Mouse (Mus musculus): Measurements from ENCODE around the gene Dnajc8. TPM values are rescaled to one million over a fixed set of nuclear protein-coding genes. Genes with fewer than 3 reads are reported as not detected.
A peak's percentile ranks its signal among the peaks of the same experiment; 100 is the strongest.

Dnajc8 gene
- 159 and 171 TPM in 2 replicates for polyA plus RNA-seq (2015; fragmentation: Nextera tagmentation; extraction: Ambion mirVana)

DNA sequence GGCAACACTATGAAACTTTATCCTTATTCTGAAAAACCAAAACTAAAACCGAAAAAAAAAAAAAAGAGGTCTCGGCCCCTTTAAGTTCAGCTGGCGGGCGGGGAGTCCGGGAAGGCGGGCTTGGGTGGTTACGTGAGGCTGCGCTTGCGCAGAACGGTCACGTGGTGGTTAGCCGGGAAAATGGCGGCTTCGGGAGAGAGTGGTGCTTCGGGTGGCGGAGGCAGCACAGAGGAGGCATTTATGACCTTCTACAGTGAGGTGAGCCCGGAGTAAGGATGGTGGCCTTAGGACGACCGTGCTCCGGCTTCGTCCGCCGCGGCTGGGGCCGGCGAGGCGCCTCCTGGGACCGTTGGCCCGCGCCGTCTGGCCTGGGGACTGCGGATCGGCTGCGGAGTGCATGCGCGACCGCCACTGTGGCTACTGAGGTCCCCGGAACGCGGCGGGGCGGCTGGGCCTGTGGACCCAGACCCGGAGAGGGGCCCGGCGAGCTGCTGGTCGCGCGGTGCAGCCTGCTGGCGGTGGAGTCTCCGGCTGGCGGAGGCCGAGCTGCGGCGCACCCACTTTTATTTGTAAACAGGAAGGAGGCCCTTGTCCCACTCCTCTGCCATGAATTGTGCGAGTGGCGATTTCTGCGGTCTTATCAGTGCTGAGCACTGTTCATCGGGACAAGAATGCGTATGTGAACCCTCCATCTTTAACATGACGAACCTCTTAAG, at the start of gene Dnajc8:
Gene Dnajc8, plus strand, starts transcription at position 145 of the 716 bp plus-strand sequence.
- peak within 1 kb of the TSS; percentile 87 for H3K4me2 ChIP-seq (ENCODE audit: low read depth, low read length)
- ATAC-seq (ENCODE audit: low read depth): peak; percentile 84
- no peaks in the 10 kb centered on the region for H3K9me3 ChIP-seq (ENCODE audit: control insufficient read depth, low read length)
- H3K4me3 ChIP-seq (ENCODE audit: low read length): peak within 1 kb of the TSS; percentile 93
- H3K27ac ChIP-seq (ENCODE audit: low read length): peak within 1 kb of the TSS; percentile 67
- H3K4me1 ChIP-seq (replicated peaks; ENCODE audit: control insufficient read depth, insufficient read depth, low read length): peaks cover 30% of the 10 kb centered on the region
- peak within 1 kb of the TSS; percentile 93 for H3K9ac ChIP-seq (ENCODE audit: low read length)
- WGBS: under 1% methylated on average over 58 of the region's 60 CpGs
- H3K27me3 ChIP-seq (ENCODE audit: control insufficient read depth, insufficient read depth, low read depth, low read length): no peaks in the 10 kb centered on the region
- peaks cover 4% of the 10 kb centered on the region; the same call in 1 of the 2 replicates for H3K36me3 ChIP-seq (ENCODE audit: control insufficient read depth, insufficient read depth, low read length)

DNA sequence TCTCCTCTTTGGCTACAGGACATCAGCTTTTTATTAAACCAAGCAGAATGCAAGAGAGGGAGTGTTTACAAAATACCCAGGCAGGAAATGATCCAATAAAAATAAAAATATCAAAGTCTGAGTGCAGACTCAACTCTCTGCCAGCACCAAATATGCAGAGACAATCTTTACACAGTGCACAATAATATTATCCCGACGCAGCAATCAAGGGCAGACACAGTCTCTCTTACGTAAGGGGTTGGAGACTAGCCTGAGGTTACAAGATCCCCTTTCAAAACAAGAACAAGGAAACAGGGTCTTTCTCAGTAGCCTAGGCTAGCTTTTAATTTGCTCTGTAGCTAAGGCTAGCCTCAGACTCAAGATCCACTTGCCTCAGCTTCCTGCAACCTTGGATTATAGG, 46.8 kb upstream of the Dnajc8 start:
- H3K4me3 ChIP-seq (ENCODE audit: low read length): no peak overlapping the region
- H3K9me3 ChIP-seq (ENCODE audit: control insufficient read depth, low read length): no peaks in the 10 kb centered on the region
- peaks cover 8% of the 10 kb centered on the region for H3K4me1 ChIP-seq (replicated peaks; ENCODE audit: control insufficient read depth, insufficient read depth, low read length)
- 0 out of 2 replicates have a peak overlapping the region, but pooled peaks have one; percentile 20 for H3K27ac ChIP-seq (ENCODE audit: low read length)
- peaks cover 3% of the 10 kb centered on the region; the same call in 1 of the 2 replicates for H3K36me3 ChIP-seq (ENCODE audit: control insufficient read depth, insufficient read depth, low read length)
- H3K4me2 ChIP-seq (ENCODE audit: low read depth, low read length): no peak overlapping the region
- ATAC-seq (ENCODE audit: low read depth): no peak
- H3K27me3 ChIP-seq (ENCODE audit: control insufficient read depth, insufficient read depth, low read depth, low read length): no peaks in the 10 kb centered on the region
- peak overlapping the region; percentile 13; the same call in 1 of the 2 replicates for H3K9ac ChIP-seq (ENCODE audit: low read length)
- WGBS: 56% methylated on average over 3 of the region's 3 CpGs

DNA sequence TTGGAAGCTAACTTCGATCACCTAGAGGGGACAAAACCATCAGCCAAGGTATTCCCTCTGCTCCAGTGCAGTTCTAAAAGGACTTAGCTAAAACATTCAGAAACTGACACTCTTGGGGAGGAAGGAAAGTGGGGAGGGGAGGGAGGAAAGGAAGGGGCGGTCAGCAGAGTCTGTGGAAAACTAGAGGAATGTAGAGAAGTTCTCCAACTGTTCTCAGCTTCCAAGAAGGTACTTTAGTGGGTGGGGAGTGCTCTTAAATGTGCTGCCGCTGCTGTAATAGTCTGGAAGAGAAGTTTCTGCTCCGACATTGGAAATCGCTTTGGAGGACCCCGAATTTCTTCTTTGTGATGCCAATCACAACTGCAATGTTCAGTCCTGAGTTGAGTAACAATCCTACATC, 46.4 kb upstream of the Dnajc8 start:
- 51% methylated on average over 6 of the region's 6 CpGs for WGBS
- peak; percentile 61; the same call in 1 of the 2 replicates for ATAC-seq (ENCODE audit: low read depth)
- no peak overlapping the region for H3K4me3 ChIP-seq (ENCODE audit: low read length)
- 0 out of 2 replicates have a peak overlapping the region, but pooled peaks have one; percentile 20 for H3K27ac ChIP-seq (ENCODE audit: low read length)
- H3K9ac ChIP-seq (ENCODE audit: low read length): no peak overlapping the region
- 0 out of 2 replicates have a peak overlapping the region, but pooled peaks have one; percentile 7 for H3K4me2 ChIP-seq (ENCODE audit: low read depth, low read length)
- no peaks in the 10 kb centered on the region for H3K9me3 ChIP-seq (ENCODE audit: control insufficient read depth, low read length)
- peaks cover 3% of the 10 kb centered on the region; the same call in 1 of the 2 replicates for H3K36me3 ChIP-seq (ENCODE audit: control insufficient read depth, insufficient read depth, low read length)
- no peaks in the 10 kb centered on the region for H3K27me3 ChIP-seq (ENCODE audit: control insufficient read depth, insufficient read depth, low read depth, low read length)
- H3K4me1 ChIP-seq (replicated peaks; ENCODE audit: control insufficient read depth, insufficient read depth, low read length): peaks cover 8% of the 10 kb centered on the region

DNA sequence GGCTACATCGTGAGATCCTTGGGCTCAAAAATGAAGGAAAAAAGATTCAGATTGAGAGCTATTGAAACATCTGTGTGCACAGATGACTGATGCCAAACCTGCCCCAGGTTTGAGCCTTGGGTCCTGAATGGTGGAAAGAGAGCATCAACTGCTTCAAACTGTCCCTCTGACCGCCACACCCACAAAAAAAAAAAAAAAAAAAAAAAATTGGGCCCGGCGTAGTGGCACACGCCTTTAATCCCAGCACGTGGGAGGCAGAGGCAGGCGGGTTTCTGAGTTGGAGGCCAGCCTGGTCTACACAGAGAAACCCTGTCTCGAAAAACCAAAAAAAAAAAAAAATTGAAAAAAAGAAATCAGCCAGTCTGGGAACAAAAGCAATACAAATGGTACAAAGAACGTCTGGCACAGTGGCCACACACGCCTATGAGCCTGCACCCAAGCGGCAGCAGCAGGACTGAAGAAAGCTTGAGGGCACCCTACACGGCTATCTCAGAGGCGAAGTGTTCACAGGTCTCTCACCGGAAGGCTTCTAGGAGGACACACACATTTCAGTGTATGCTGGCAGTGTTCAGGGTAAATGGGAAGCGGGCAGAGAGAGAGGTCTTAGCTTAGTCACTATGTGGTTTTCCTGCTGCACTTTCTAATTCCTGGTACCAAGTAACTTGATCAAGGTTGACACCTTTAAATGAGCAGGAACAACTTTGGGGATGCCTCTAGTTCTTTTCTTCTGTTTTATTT, 44.9 kb upstream of the Dnajc8 start:
- Histone ChIP-seq H3K27me3 (ENCODE audit: control insufficient read depth, insufficient read depth, low read depth, low read length) (no peaks in the 10 kb centered on the region), H3K4me3 (ENCODE audit: low read length) (no peak overlapping the region), H3K9me3 (ENCODE audit: control insufficient read depth, low read length) (no peaks in the 10 kb centered on the region), H3K36me3 (ENCODE audit: control insufficient read depth, insufficient read depth, low read length) (peaks cover 10% of the 10 kb centered on the region; the same call in 1 of the 2 replicates), H3K4me2 (ENCODE audit: low read depth, low read length) (no peak overlapping the region), H3K9ac (ENCODE audit: low read length) (no peak overlapping the region), H3K4me1 (replicated peaks; ENCODE audit: control insufficient read depth, insufficient read depth, low read length) (peaks cover 8% of the 10 kb centered on the region), H3K27ac (ENCODE audit: low read length) (no peak overlapping the region)
- ATAC-seq (ENCODE audit: low read depth): no peak
- WGBS: 90% methylated on average over 14 of the region's 15 CpGs

DNA sequence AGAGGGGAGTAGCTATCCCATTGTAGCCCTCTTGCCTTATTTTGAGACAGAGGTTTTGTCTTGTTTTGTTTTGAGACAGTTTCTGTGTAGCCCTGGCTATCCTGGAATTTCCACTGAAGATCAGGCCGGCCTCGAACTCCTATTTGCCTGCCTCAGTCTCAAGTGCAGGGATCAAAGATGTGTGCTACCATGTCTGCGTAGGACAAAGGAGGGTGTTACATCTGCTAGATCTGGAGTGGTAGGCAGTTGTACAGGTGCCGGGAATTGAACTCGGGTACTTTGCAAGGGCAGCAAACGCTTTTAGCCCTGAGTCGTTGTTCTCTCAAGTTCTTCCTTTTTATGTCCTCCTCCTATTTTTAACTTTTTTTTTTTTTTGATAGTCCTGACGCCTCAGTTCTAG, 44.3 kb upstream of the Dnajc8 start:
- no peaks in the 10 kb centered on the region for H3K9me3 ChIP-seq (ENCODE audit: control insufficient read depth, low read length)
- peaks cover 8% of the 10 kb centered on the region for H3K4me1 ChIP-seq (replicated peaks; ENCODE audit: control insufficient read depth, insufficient read depth, low read length)
- no peak overlapping the region for H3K9ac ChIP-seq (ENCODE audit: low read length)
- no peak for ATAC-seq (ENCODE audit: low read depth)
- H3K4me2 ChIP-seq (ENCODE audit: low read depth, low read length): no peak overlapping the region
- 88% methylated on average over 8 of the region's 8 CpGs for WGBS
- H3K36me3 ChIP-seq (ENCODE audit: control insufficient read depth, insufficient read depth, low read length): peaks cover 12% of the 10 kb centered on the region; the same call in 1 of the 2 replicates
- no peaks in the 10 kb centered on the region for H3K27me3 ChIP-seq (ENCODE audit: control insufficient read depth, insufficient read depth, low read depth, low read length)
- no peak overlapping the region for H3K27ac ChIP-seq (ENCODE audit: low read length)
- H3K4me3 ChIP-seq (ENCODE audit: low read length): no peak overlapping the region

DNA sequence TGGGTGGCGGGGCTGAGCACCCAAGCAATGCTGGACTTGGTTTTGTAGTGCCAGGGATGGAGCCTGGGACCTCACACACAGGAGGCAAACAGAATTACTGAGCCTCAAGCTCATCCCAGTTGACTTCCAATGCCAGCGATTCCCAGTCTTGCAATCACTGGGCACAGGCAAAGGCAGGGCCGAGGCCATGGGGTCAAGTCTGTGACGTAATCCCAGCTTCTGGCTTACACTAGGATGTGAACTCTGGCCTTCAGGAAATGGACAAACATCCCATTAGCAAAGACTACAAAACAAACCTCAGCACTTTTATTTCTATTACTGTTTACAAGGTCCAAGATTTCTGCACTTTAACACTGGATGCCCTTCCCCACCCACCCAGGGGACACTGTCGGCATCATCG, 43.6 kb upstream of the Dnajc8 start:
- H3K4me3 ChIP-seq (ENCODE audit: low read length): no peak overlapping the region
- H3K36me3 ChIP-seq (ENCODE audit: control insufficient read depth, insufficient read depth, low read length): peaks cover 15% of the 10 kb centered on the region
- no peak overlapping the region for H3K4me2 ChIP-seq (ENCODE audit: low read depth, low read length)
- no peaks in the 10 kb centered on the region for H3K9me3 ChIP-seq (ENCODE audit: control insufficient read depth, low read length)
- no peak; the same call in 1 of the 2 replicates for ATAC-seq (ENCODE audit: low read depth)
- no peaks in the 10 kb centered on the region for H3K27me3 ChIP-seq (ENCODE audit: control insufficient read depth, insufficient read depth, low read depth, low read length)
- 78% methylated on average over 6 of the region's 6 CpGs for WGBS
- peaks cover 8% of the 10 kb centered on the region for H3K4me1 ChIP-seq (replicated peaks; ENCODE audit: control insufficient read depth, insufficient read depth, low read length)
- no peak overlapping the region for H3K9ac ChIP-seq (ENCODE audit: low read length)
- H3K27ac ChIP-seq (ENCODE audit: low read length): no peak overlapping the region

DNA sequence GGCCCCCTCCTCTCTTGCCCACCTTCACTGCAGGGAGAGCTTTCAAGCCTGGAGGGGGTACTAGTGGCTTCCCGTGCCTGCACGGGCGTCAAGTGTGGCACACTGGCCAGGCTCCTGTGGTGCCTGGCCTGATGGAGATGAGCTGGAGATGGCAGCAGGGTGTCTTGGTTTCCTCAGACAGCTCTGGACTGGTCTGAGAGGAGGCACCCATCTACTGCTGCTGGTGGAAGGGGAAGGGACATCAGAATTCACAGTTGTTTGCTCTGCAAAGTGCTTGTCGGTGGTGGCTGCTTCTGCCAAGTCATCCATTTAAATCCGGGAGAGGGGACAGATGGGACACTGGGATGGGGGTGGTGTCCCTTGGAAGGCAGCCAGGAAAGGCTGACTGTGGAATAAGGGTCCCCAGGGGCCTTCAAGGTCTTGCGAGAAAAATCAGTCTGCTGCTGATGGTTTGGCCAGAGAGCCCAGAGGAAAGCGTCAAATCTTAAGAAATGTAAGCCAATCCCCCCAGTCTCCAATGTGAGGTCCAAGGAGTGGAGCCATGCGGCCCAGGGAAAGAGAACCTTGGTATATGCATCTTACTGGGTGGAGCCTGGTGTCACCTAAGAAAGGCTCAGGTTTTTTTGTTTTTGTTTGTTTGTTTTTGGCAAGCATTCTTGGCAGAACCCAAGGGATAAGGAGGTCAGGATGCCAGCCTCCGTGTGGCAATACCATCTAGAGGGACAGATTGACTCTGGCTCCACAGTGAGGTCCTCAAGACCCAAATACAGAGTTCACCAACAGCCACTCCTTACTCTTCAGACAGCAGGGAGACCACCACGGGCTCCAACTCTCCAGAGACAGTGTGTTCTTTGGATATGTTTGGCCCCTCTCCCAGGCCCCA, 42.9 kb upstream of the Dnajc8 start:
- no peak overlapping the region for H3K4me3 ChIP-seq (ENCODE audit: low read length)
- no peaks in the 10 kb centered on the region for H3K9me3 ChIP-seq (ENCODE audit: control insufficient read depth, low read length)
- no peaks in the 10 kb centered on the region for H3K27me3 ChIP-seq (ENCODE audit: control insufficient read depth, insufficient read depth, low read depth, low read length)
- H3K4me1 ChIP-seq (replicated peaks; ENCODE audit: control insufficient read depth, insufficient read depth, low read length): peaks cover 8% of the 10 kb centered on the region
- H3K4me2 ChIP-seq (ENCODE audit: low read depth, low read length): no peak overlapping the region
- H3K27ac ChIP-seq (ENCODE audit: low read length): no peak overlapping the region
- no peak for ATAC-seq (ENCODE audit: low read depth)
- 43% methylated on average over 10 of the region's 10 CpGs for WGBS
- peaks cover 18% of the 10 kb centered on the region for H3K36me3 ChIP-seq (ENCODE audit: control insufficient read depth, insufficient read depth, low read length)
- H3K9ac ChIP-seq (ENCODE audit: low read length): no peak overlapping the region

DNA sequence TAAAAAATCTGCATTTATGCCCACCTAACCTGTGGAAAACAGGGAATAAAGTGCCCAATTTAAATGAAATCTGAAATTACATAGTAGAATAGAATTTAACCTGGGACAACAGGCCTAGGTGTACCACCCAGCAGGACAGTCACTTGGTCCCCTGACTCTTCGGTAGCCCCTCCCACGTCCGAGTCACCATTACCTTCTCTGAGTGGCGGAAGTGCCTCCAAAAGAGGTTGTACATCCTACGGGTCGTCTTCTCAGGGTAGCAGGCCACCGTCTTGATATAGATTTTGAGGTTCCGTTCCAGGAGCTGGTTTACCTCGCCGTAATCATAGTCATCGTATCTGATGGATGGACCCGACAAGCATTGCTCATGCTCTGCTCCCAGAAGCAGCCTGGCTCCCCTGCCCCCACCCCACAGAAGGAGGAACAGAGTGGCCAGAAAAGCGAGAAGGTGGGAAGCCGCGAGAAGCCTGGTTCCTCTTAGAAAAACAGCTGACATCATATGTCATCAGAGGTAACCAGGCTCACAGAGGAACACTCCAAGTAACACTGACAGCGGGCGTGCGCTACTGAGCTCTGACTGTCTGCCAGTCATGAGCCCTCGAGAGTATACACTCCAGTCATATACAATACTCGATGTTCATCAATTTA, 41.0 kb upstream of the Dnajc8 start:
- WGBS: 81% methylated on average over 20 of the region's 20 CpGs

More for the DNA sequence above, 41.0 kb upstream of the Dnajc8 start:
- Histone ChIP-seq H3K4me3 (ENCODE audit: low read length) (no peak overlapping the region), H3K4me2 (ENCODE audit: low read depth, low read length) (no peak overlapping the region), H3K27ac (ENCODE audit: low read length) (no peak overlapping the region), H3K27me3 (ENCODE audit: control insufficient read depth, insufficient read depth, low read depth, low read length) (no peaks in the 10 kb centered on the region), H3K36me3 (ENCODE audit: control insufficient read depth, insufficient read depth, low read length) (peaks cover 21% of the 10 kb centered on the region), H3K4me1 (replicated peaks; ENCODE audit: control insufficient read depth, insufficient read depth, low read length) (peaks cover under 1% of the 10 kb centered on the region; the same call in 1 of the 2 replicates), H3K9me3 (ENCODE audit: control insufficient read depth, low read length) (no peaks in the 10 kb centered on the region), H3K9ac (ENCODE audit: low read length) (no peak overlapping the region)
- ATAC-seq (ENCODE audit: low read depth): no peak
